Mouse (Mus musculus) adrenal gland, postnatal 4 days (tissue): ENCODE results near the gene Gm8765. TPM values are rescaled to one million over a fixed set of nuclear protein-coding genes. Genes with fewer than 3 reads are reported as not detected.
"Not testable (repeated sequence)": the region's sequence is repeated elsewhere in the genome, so short reads cannot be mapped to it uniquely, and the experiment has no call there.

Experiments used
- DNase-seq, 2 experiments: peaks; one replicate each; pipeline ENCODE4 v3.0.0; 2021 to 2022; ENCODE audit warnings: low spot score in 2 of 2, mixed read lengths in 2 of 2
- long read RNA-seq, 2 experiments: library from polyadenylated mRNA; stranded (forward); transcript quantifications; one replicate each; pipeline ENCODE4 v2.0.0; 2021
- microRNA-seq: library from miRNA; unstranded; fragments of <30 nt; microRNA quantifications from one replicate; pipeline ENCODE4 v1.2.0, GENCODE M21; 2021
- total RNA-seq, 2 experiments: library from RNA; stranded (reverse); gene quantifications; 2 replicates each; pipeline ENCODE4 v1.2.3; 2021

Gm8765 gene
- total RNA-seq, result not detected
- long read RNA-seq, experiment 1, result 0 reads
- long read RNA-seq, experiment 2, result 0 reads

DNA sequence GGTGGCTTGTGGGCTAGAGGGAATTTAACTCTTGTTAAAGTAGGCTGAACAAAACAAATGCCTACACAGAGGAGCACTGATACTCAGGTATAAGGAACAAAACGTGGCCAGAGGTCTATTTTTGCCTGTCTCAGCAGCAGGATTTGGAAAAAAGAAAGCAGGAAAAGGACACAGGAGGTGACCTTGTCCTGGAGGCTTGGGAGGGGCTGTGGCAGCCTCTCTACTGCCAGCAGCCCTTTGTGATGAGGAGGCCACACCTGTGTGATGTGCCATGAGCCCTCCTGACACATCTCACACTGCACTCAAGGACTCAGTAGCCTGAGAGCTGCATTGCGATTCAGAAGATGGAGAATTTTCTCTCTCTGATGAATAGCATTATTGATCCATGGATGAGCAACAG lies at the start of gene Gm8765:
Gm8765 (plus strand) TSS at position 301 of the 400 bp plus-strand sequence.
- not testable (repeated sequence) for DNase-seq

DNA sequence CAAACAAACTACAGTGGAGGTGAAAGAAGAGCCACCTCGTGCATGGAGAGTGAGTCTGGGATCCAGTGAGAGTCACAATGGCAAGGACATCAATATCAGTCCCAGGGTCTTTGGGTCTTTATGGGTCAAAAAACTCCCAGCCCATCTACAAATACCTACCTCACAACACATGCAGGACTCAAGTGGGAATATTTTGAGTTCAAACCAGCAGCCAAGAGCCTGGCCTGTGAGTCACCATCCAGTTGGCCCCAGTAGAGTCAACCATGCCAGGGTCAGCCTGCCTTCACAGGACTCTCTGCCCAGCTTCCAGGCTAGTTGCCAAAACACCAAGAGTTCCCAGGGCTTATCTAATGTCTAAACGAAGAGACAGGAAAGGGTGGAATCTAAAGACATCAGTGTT lies 49.3 kb upstream of the Gm8765 start:
- DNase-seq, result not testable (repeated sequence)

DNA sequence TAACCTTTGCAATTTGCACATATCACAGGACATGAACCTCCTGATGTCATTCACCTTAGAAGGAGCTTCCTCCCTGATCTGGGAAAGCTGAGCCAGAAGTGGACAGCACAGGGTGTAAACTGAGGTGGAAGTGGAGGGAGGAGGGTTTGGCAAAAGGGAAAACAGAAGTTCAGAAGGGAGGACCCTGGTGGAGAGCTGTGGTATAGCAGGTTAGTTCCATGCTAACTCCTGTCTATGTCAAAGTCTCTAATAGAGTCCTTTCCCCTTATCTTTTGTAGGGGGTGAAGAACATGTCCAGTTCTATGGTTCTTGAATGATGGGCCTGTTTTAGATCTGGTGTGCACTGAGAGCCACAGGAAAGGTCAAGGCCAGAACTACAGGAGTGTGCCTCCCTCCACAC lies 52.2 kb downstream of the Gm8765 start:
- not testable (repeated sequence) for DNase-seq

DNA sequence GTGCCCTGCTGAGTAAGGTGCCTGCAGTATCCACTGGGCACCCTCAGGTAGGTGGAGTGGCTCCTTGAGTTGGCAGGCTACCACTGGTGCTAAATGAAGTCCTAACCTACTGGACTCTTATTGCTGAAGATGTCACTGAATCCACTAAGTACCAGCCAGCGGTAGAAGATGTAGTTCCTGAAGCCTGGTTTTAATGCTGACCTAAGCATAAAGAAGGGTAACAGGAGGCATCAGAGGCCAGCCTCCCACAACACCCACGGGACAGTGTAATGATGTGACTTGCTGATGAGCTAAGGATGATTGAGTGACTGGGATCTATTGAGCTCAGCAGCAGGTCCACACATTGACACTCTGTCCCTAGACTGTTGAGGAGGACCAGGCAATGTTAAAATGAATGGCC lies 53.6 kb downstream of the Gm8765 start:
- DNase-seq, result no peak

DNA sequence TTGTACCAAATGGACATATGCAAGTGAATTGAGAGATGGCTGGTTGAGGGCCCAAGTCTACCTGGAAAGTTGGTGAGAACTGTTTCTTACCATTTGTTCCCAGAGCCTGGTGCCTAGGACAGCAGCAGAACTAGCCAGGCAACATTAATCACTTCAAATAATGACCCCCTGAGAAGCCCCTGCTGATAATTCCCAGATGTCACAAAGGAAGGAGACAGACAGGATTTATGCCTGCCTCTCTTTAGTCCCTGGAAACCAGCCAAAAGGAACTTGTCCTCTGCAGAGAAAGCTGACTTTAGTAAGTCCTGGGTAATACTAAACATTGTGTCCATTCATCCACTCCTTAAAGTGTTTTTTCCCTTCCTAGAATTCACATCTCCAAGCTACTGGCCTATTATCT lies 54.8 kb downstream of the Gm8765 start:
- not testable (repeated sequence) for DNase-seq

Small RNAs within 50 kb of the gene (microRNA-seq; reads per million reads assigned to microRNA genes)
- gene Gm23952, result not detected

Other genes with a start within 250 kb of the Gm8765 start
- gene Nutm2, start 231.0 kb upstream of the Gm8765 start, total RNA-seq, result not detected
- gene Gm904, start 55.1 kb upstream of the Gm8765 start, total RNA-seq, result not detected